Mouse (Mus musculus): Measurements from ENCODE around the gene Dph5.
"Not testable (repeated sequence)": the region's sequence is repeated elsewhere in the genome, so short reads cannot be mapped to it uniquely, and the experiment has no call there.

The Dph5 gene

GRCm38 (mm10) chr3:115892341-115892740 is 4.7 kb downstream of the Dph5 start:
- no peak for DNase-seq (ENCODE audit: low read depth, low spot score)

GRCm38 (mm10) chr3:115893166-115893565 is 5.5 kb downstream of the Dph5 start:
- DNase-seq (ENCODE audit: low read depth, low spot score), result no peak

- DNase-seq (ENCODE audit: low read depth, low spot score), result no peak
These were observed 10.8 kb downstream of the Dph5 start for GRCm38 (mm10) chr3:115898354-115898948.

- no peak for DNase-seq (ENCODE audit: low read depth, low spot score)
These were observed 14.8 kb downstream of the Dph5 start for GRCm38 (mm10) chr3:115902301-115902956.

GRCm38 (mm10) chr3:115905067-115905466 is 17.4 kb downstream of the Dph5 start:
- peak; percentile 8 for DNase-seq (ENCODE audit: low read depth, low spot score)

GRCm38 (mm10) chr3:115905567-115905966 is 17.9 kb downstream of the Dph5 start:
- no peak for DNase-seq (ENCODE audit: low read depth, low spot score)

- not testable (repeated sequence) for DNase-seq (ENCODE audit: low read depth, low spot score)
These were observed 19.8 kb downstream of the Dph5 start for GRCm38 (mm10) chr3:115907406-115907805.

- DNase-seq (ENCODE audit: low read depth, low spot score), result no peak
These were observed 37.0 kb downstream of the Dph5 start for GRCm38 (mm10) chr3:115924401-115925190.

GRCm38 (mm10) chr3:115926531-115926930 is 38.9 kb downstream of the Dph5 start:
- DNase-seq (ENCODE audit: low read depth, low spot score), result no peak

GRCm38 (mm10) chr3:115931701-115932100 is 44.1 kb downstream of the Dph5 start:
- DNase-seq (ENCODE audit: low read depth, low spot score), result no peak

- DNase-seq (ENCODE audit: low read depth, low spot score), result no peak
These were observed 45.9 kb downstream of the Dph5 start for GRCm38 (mm10) chr3:115933293-115934186.

- DNase-seq (ENCODE audit: low read depth, low spot score), result no peak
These were observed 49.3 kb downstream of the Dph5 start for GRCm38 (mm10) chr3:115936734-115937599.

- no peak for DNase-seq (ENCODE audit: low read depth, low spot score)
These were observed 50.2 kb downstream of the Dph5 start for GRCm38 (mm10) chr3:115937807-115938206.

GRCm38 (mm10) chr3:115940510-115940909 is 52.9 kb downstream of the Dph5 start:
- DNase-seq (ENCODE audit: low read depth, low spot score), result no peak

GRCm38 (mm10) chr3:115941464-115941863 is 53.8 kb downstream of the Dph5 start:
- no peak for DNase-seq (ENCODE audit: low read depth, low spot score)

GRCm38 (mm10) chr3:115944376-115944775 is 56.7 kb downstream of the Dph5 start:
- no peak for DNase-seq (ENCODE audit: low read depth, low spot score)

- no peak for DNase-seq (ENCODE audit: low read depth, low spot score)
These were observed 58.6 kb downstream of the Dph5 start for GRCm38 (mm10) chr3:115946272-115946671.

GRCm38 (mm10) chr3:115949220-115949920 is 61.7 kb downstream of the Dph5 start:
- no peak for DNase-seq (ENCODE audit: low read depth, low spot score)

- no peak for DNase-seq (ENCODE audit: low read depth, low spot score)
These were observed 62.6 kb downstream of the Dph5 start for GRCm38 (mm10) chr3:115949921-115950877.

All from brain, embryonic 18.5 days (tissue).